Mouse (Mus musculus) lung, postnatal 14 days (tissue): Measurements from ENCODE around the gene Tmem186.

Source experiments
- DNase-seq: peaks from one replicate; pipeline ENCODE4 v3.0.0; 2021

Tmem186 gene

GRCm38 (mm10) chr16:8637217-8638051, at the start of gene Tmem186, which contains the start of gene Pmm2:
TSS of gene Tmem186 (minus strand) at chr16:8637712.
TSS of gene Pmm2 (plus strand) at chr16:8637674.
- DNase-seq: peak; percentile 79

GRCm38 (mm10) chr16:8686871-8687535, 49.5 kb upstream of the Tmem186 start:
- no peak for DNase-seq

GRCm38 (mm10) chr16:8686121-8686870, 48.8 kb upstream of the Tmem186 start:
- DNase-seq: peak; percentile 82

GRCm38 (mm10) chr16:8685087-8685486, 47.6 kb upstream of the Tmem186 start:
- DNase-seq: no peak

- no peak for DNase-seq
These were observed 43.0 kb upstream of the Tmem186 start, which contains the start of gene Gm5767 for GRCm38 (mm10) chr16:8680470-8680869. TSS of gene Gm5767 (plus strand) at chr16:8680770.

GRCm38 (mm10) chr16:8679780-8680179, 42.3 kb upstream of the Tmem186 start:
- DNase-seq: no peak

GRCm38 (mm10) chr16:8678676-8679075, 41.2 kb upstream of the Tmem186 start:
- DNase-seq: no peak

GRCm38 (mm10) chr16:8678035-8678434, 40.5 kb upstream of the Tmem186 start:
- DNase-seq: no peak

GRCm38 (mm10) chr16:8676800-8677199, 39.3 kb upstream of the Tmem186 start:
- peak; percentile 68 for DNase-seq

- DNase-seq: no peak
These were observed 38.7 kb upstream of the Tmem186 start for GRCm38 (mm10) chr16:8676228-8676627.

- DNase-seq: no peak
These were observed 38.0 kb upstream of the Tmem186 start for GRCm38 (mm10) chr16:8675559-8675958.

- peak; percentile 76 for DNase-seq
These were observed 36.7 kb upstream of the Tmem186 start for GRCm38 (mm10) chr16:8674165-8674564.

- no peak for DNase-seq
These were observed 35.8 kb upstream of the Tmem186 start for GRCm38 (mm10) chr16:8673343-8673742.

GRCm38 (mm10) chr16:8672811-8673210, 35.3 kb upstream of the Tmem186 start:
- no peak for DNase-seq

- DNase-seq: no peak
These were observed 34.8 kb upstream of the Tmem186 start for GRCm38 (mm10) chr16:8672350-8672687.

GRCm38 (mm10) chr16:8671551-8672349, 34.2 kb upstream of the Tmem186 start, which contains the start of gene Carhsp1:
TSS of gene Carhsp1 (minus strand) at chr16:8672155.
- DNase-seq: peak; percentile 96

- DNase-seq: no peak
These were observed 32.8 kb upstream of the Tmem186 start for GRCm38 (mm10) chr16:8670041-8671035.

GRCm38 (mm10) chr16:8669432-8669831, 31.9 kb upstream of the Tmem186 start:
- no peak for DNase-seq

- DNase-seq: no peak
These were observed 30.9 kb upstream of the Tmem186 start for GRCm38 (mm10) chr16:8668386-8668785.

- no peak for DNase-seq
These were observed 30.3 kb upstream of the Tmem186 start for GRCm38 (mm10) chr16:8667814-8668213.

- peak; percentile 39 for DNase-seq
These were observed 29.7 kb upstream of the Tmem186 start for GRCm38 (mm10) chr16:8667261-8667660.
